ENCODE assay signal across 10 mouse cellular contexts in genomic region chr7:19800764-19801163, GRCm38 (mm10). TPM values are rescaled to one million over a fixed set of nuclear protein-coding genes. Genes with fewer than 3 reads are reported as not detected.
A peak's percentile ranks its signal among the peaks of the same experiment; 100 is the strongest.
DNase-seq lines count a peak whose midpoint lies in the region; ATAC-seq and TF ChIP-seq lines count a peak whose summit lies in the region.
"Had no signal": no experiment of that assay in that cellular context is flagged by ENCODE, and none has a peak within 500 bp of the region (broad histone marks: within the 10 kb centered on the region; RNA-seq: fewer than 3 reads in every experiment).

No protein-coding gene starts in this region.

- no peak for ATAC-seq in hindbrain, embryonic 14.5 days (ENCODE audit: low FRiP score)
- no peak for ATAC-seq in hindbrain, embryonic 16.5 days

- no peak overlapping the region for H3K27ac ChIP-seq in hindbrain, embryonic 14.5 days
- H3K27ac ChIP-seq in hindbrain, embryonic 16.5 days (ENCODE audit: low read depth, low read length), result no peak overlapping the region
- H3K27ac ChIP-seq in MEL (ENCODE audit: control insufficient read depth, low read depth, low read length), result no peak overlapping the region
- H3K27ac ChIP-seq: embryonic facial prominence, embryonic 13.5 days; limb, embryonic 15.5 days had no signal

- no peak overlapping the region for H3K4me3 ChIP-seq in hindbrain, embryonic 14.5 days (replicated peaks; ENCODE audit: low read length)
- H3K4me3 ChIP-seq in hindbrain, embryonic 16.5 days (ENCODE audit: low read length), result no peak overlapping the region
- no peak overlapping the region for H3K4me3 ChIP-seq in MEL (ENCODE audit: control insufficient read depth in 1 of 2, insufficient read depth in 1 of 2, low read depth in 2 of 2, low read length in 2 of 2)
- H3K4me3 ChIP-seq: embryonic facial prominence, embryonic 13.5 days; limb, embryonic 15.5 days had no signal

- TF ChIP-seq CTCF in MEL (IDR thresholded peaks at IDR 0.05 in 2 of 3, conservative IDR thresholded peaks at IDR 0.05 in 1 of 3; ENCODE audit: control insufficient read depth in 1 of 3, insufficient read depth in 1 of 3, low read depth in 2 of 3, low read length in 3 of 3, poor library complexity in 1 of 3, severe bottlenecking in 1 of 3), result peak; percentile 74 to 90 (median 85)

- no peak for TF ChIP-seq POLR2A in MEL (IDR thresholded peaks at IDR 0.05; ENCODE audit: control insufficient read depth in 1 of 2, insufficient read depth in 1 of 2, low read depth in 1 of 2, low read length in 2 of 2, poor library complexity in 1 of 2)

- H3K9me3 ChIP-seq in hindbrain, embryonic 14.5 days (ENCODE audit: control insufficient read depth, low read length), result no peaks in the 10 kb centered on the region
- H3K9me3 ChIP-seq in hindbrain, embryonic 16.5 days (ENCODE audit: control insufficient read depth, low read length), result no peaks in the 10 kb centered on the region
- no peaks in the 10 kb centered on the region for H3K9me3 ChIP-seq in MEL (replicated peaks; ENCODE audit: insufficient read depth, low read length)
- H3K9me3 ChIP-seq: embryonic facial prominence, embryonic 13.5 days; limb, embryonic 15.5 days had no signal

- TF ChIP-seq EP300 in MEL (IDR thresholded peaks at IDR 0.05; ENCODE audit: low read depth in 1 of 2, low read length in 2 of 2), result no peak

- H3K36me3 ChIP-seq in hindbrain, embryonic 14.5 days (replicated peaks; ENCODE audit: control insufficient read depth, insufficient read depth), result no peaks in the 10 kb centered on the region
- no peaks in the 10 kb centered on the region for H3K36me3 ChIP-seq in hindbrain, embryonic 16.5 days (ENCODE audit: control insufficient read depth, insufficient read depth, low read length)
- peaks cover 0 to 2% of the 10 kb centered on the region in 2 experiments; a peak in 1 of 4 replicates for H3K36me3 ChIP-seq in MEL (ENCODE audit: control insufficient read depth in 1 of 2, insufficient read depth in 2 of 2, low read length in 2 of 2)
- H3K36me3 ChIP-seq: embryonic facial prominence, embryonic 13.5 days; limb, embryonic 15.5 days had no signal

- H3K27me3 ChIP-seq in hindbrain, embryonic 14.5 days (ENCODE audit: control insufficient read depth, insufficient read depth, low read length), result peaks cover 19% of the 10 kb centered on the region
- H3K27me3 ChIP-seq in hindbrain, embryonic 16.5 days (replicated peaks; ENCODE audit: control insufficient read depth, insufficient read depth, low read length), result peaks cover 21% of the 10 kb centered on the region
- no peaks in the 10 kb centered on the region for H3K27me3 ChIP-seq in MEL (ENCODE audit: control insufficient read depth in 1 of 2, insufficient read depth in 2 of 2, low read length in 2 of 2)

- H3K4me2 ChIP-seq in hindbrain, embryonic 14.5 days (replicated peaks), result no peak overlapping the region
- no peak overlapping the region for H3K4me2 ChIP-seq in hindbrain, embryonic 16.5 days (ENCODE audit: low read length)
- H3K4me2 ChIP-seq: embryonic facial prominence, embryonic 13.5 days; limb, embryonic 15.5 days had no signal

- peak; percentile 53 for DNase-seq in hindbrain, embryonic 14.5 days (ENCODE audit: low spot score)
- DNase-seq in A20 (ENCODE audit: low read depth, low spot score) (peak; percentile 65), MEL (ENCODE audit: low read depth, low spot score) (peak; percentile 81)
- peak; percentile 68 for DNase-seq in forelimb bud, embryonic 11.5 days (ENCODE audit: low read depth, low spot score)
- peak; percentile 79 for DNase-seq in lung, postnatal 25 days (ENCODE audit: low spot score)
- no peak for DNase-seq in ovary, adult 18-20 months (ENCODE audit: low spot score)
- DNase-seq in right cerebral cortex, postnatal 25 days, result no peak

- H3K79me2 ChIP-seq in MEL (ENCODE audit: control insufficient read depth, insufficient read depth, low read length, poor library complexity), result no peaks in the 10 kb centered on the region

- no peak overlapping the region for H3K9ac ChIP-seq in hindbrain, embryonic 14.5 days
- H3K9ac ChIP-seq in hindbrain, embryonic 16.5 days (ENCODE audit: low read depth, low read length), result no peak overlapping the region
- H3K9ac ChIP-seq in MEL (ENCODE audit: control insufficient read depth, low read depth, low read length, poor library complexity, severe bottlenecking), result no peak overlapping the region
- H3K9ac ChIP-seq: embryonic facial prominence, embryonic 13.5 days; limb, embryonic 15.5 days had no signal

- TF ChIP-seq RAD21 in MEL (IDR thresholded peaks at IDR 0.05; ENCODE audit: low read depth, low read length), result peak; percentile 82

- 25% methylated on average over 2 of the region's 2 CpGs for WGBS in hindbrain, embryonic 14.5 days
- 32% methylated on average over 2 of the region's 2 CpGs for WGBS in hindbrain, embryonic 16.5 days

- H3K4me1 ChIP-seq in hindbrain, embryonic 14.5 days (replicated peaks; ENCODE audit: control insufficient read depth, insufficient read depth, low read length), result no peaks in the 10 kb centered on the region
- no peaks in the 10 kb centered on the region for H3K4me1 ChIP-seq in hindbrain, embryonic 16.5 days (ENCODE audit: control insufficient read depth, insufficient read depth, low read depth, low read length)
- no peaks in the 10 kb centered on the region; a peak in 2 of 4 replicates for H3K4me1 ChIP-seq in MEL (ENCODE audit: control insufficient read depth in 1 of 2, insufficient read depth in 2 of 2, low read length in 2 of 2)

TF ChIP-seq in MEL, 35 proteins besides CTCF, POLR2A, EP300 and RAD21:
- TF ChIP-seq GATA1 (IDR thresholded peaks at IDR 0.05; ENCODE audit: low read depth, low read length) (peak; percentile 26), MAZ (IDR thresholded peaks at IDR 0.05; ENCODE audit: low read depth, low read length) (no peak), ELF1 (IDR thresholded peaks at IDR 0.05; ENCODE audit: low read depth, low read length) (no peak), KAT2A (conservative IDR thresholded peaks at IDR 0.05; ENCODE audit: low read depth, low read length) (no peak), ZC3H11A (IDR thresholded peaks at IDR 0.05; ENCODE audit: low read depth, low read length) (peak; percentile 86), SIN3A (IDR thresholded peaks at IDR 0.05; ENCODE audit: low read length) (peak; percentile 33; the same call in 1 of the 2 replicates), TAL1 (IDR thresholded peaks at IDR 0.05; ENCODE audit: low read length) (no peak), SMC3 (IDR thresholded peaks at IDR 0.05; ENCODE audit: low read depth, low read length) (peak; percentile 84)

RNA-seq across cellular contexts. Expression of gene Cblc, which starts 4.2 kb away (rescaled TPM):
- not detected in 2 replicates for polyA plus RNA-seq in hindbrain, embryonic 14.5 days (2014; fragmentation: Nextera tagmentation; extraction: Ambion mirVana)
- 0.34 and 0.41 TPM in 2 replicates for polyA plus RNA-seq in hindbrain, embryonic 16.5 days (2015; fragmentation: Nextera tagmentation; extraction: Ambion mirVana)
- not detected in 2 replicates for total RNA-seq in MEL (2012; rRNA removed)
- not detected for polyA plus RNA-seq in MEL (2012; ENCODE audit: insufficient read depth in 1 of 2, insufficient read length in 2 of 2, low read depth in 1 of 2, low replicate concordance in 2 of 2, missing spikeins in 1 of 2)

RNA-seq across cellular contexts. Expression of gene Bcl3, which starts 21.8 kb away (rescaled TPM):
- polyA plus RNA-seq in hindbrain, embryonic 14.5 days (2014; fragmentation: Nextera tagmentation; extraction: Ambion mirVana), result 0.58 and 0.97 TPM in 2 replicates
- 0.70 and 1.2 TPM in 2 replicates for polyA plus RNA-seq in hindbrain, embryonic 16.5 days (2015; fragmentation: Nextera tagmentation; extraction: Ambion mirVana)
- total RNA-seq in MEL (2012; rRNA removed), result 1.7 and 2.7 TPM in 2 replicates
- 1 to 10 TPM in 1 of 2 experiments, not detected in 1; 6.7 TPM for polyA plus RNA-seq in MEL (2012; ENCODE audit: insufficient read depth in 1 of 2, insufficient read length in 2 of 2, low read depth in 1 of 2, low replicate concordance in 2 of 2, missing spikeins in 1 of 2)

RNA-seq across cellular contexts. Expression of gene Bcam, which starts 29.9 kb away (rescaled TPM):
- polyA plus RNA-seq in hindbrain, embryonic 14.5 days (2014; fragmentation: Nextera tagmentation; extraction: Ambion mirVana), result 17.5 and 18.8 TPM in 2 replicates
- polyA plus RNA-seq in hindbrain, embryonic 16.5 days (2015; fragmentation: Nextera tagmentation; extraction: Ambion mirVana), result 24.4 and 24.6 TPM in 2 replicates
- 2.6 and 3.2 TPM in 2 replicates for total RNA-seq in MEL (2012; rRNA removed)
- 1 to 10 TPM in 1 of 2 experiments, not detected in 1; 8.1 TPM for polyA plus RNA-seq in MEL (2012; ENCODE audit: insufficient read depth in 1 of 2, insufficient read length in 2 of 2, low read depth in 1 of 2, low replicate concordance in 2 of 2, missing spikeins in 1 of 2)

RNA-seq across cellular contexts. Expression of gene Nectin2, which starts 50.5 kb away (rescaled TPM):
- polyA plus RNA-seq in hindbrain, embryonic 14.5 days (2014; fragmentation: Nextera tagmentation; extraction: Ambion mirVana), result 46.7 and 49.5 TPM in 2 replicates
- 57.7 and 59.7 TPM in 2 replicates for polyA plus RNA-seq in hindbrain, embryonic 16.5 days (2015; fragmentation: Nextera tagmentation; extraction: Ambion mirVana)
- 6.9 TPM in 2 replicates for total RNA-seq in MEL (2012; rRNA removed)
- 10 to 100 TPM in 1 of 2 experiments, not detected in 1; 25.6 TPM for polyA plus RNA-seq in MEL (2012; ENCODE audit: insufficient read depth in 1 of 2, insufficient read length in 2 of 2, low read depth in 1 of 2, low replicate concordance in 2 of 2, missing spikeins in 1 of 2)

RNA-seq across cellular contexts. Expression of gene Gm19345, which starts 51.0 kb away (rescaled TPM):
- polyA plus RNA-seq in hindbrain, embryonic 14.5 days (2014; fragmentation: Nextera tagmentation; extraction: Ambion mirVana), result 13.0 and 13.9 TPM in 2 replicates
- polyA plus RNA-seq in hindbrain, embryonic 16.5 days (2015; fragmentation: Nextera tagmentation; extraction: Ambion mirVana), result 19.3 and 22.9 TPM in 2 replicates
- not detected in 2 replicates for total RNA-seq in MEL (2012; rRNA removed)
- polyA plus RNA-seq in MEL (2012; ENCODE audit: insufficient read depth in 1 of 2, insufficient read length in 2 of 2, low read depth in 1 of 2, low replicate concordance in 2 of 2, missing spikeins in 1 of 2), result not detected
- polyA plus RNA-seq: limb, embryonic 15.5 days had no signal

Comparison
In these comparisons a context has a peak if more than half of its experiments do, and no peak if none do; other contexts are left out.
1. DNase-seq: peak in hindbrain, embryonic 14.5 days (single experiment), A20 (single experiment), MEL (single experiment), forelimb bud, embryonic 11.5 days (single experiment) and lung, postnatal 25 days (single experiment); none in ovary, adult 18-20 months (single experiment) and right cerebral cortex, postnatal 25 days (single experiment).